Mouse (Mus musculus) kidney, adult 2 months (tissue): ENCODE results near the gene Fyn. TPM values are rescaled to one million over a fixed set of nuclear protein-coding genes. Genes with fewer than 3 reads are reported as not detected.

ENCODE experiments used
- DNase-seq: peaks from one replicate; pipeline ENCODE4 v3.0.0; 2021
- H3K27ac ChIP-seq: fragments of 200-500 bp; 2 replicates; pipeline ENCODE4 v1.5.1; 2012; ENCODE audit warnings: low read depth, low read length, control low read depth, inconsistent platforms; ENCODE audit not compliant: insufficient read depth
- H3K27me3 ChIP-seq: fragments of 200-500 bp; replicated peaks from 2 replicates; pipeline ENCODE4 v1.6.1; 2012; ENCODE audit warnings: mild to moderate bottlenecking, moderate library complexity, low read length, inconsistent platforms; ENCODE audit not compliant: control insufficient read depth, insufficient read depth
- H3K36me3 ChIP-seq: fragments of 200-500 bp; 2 replicates; pipeline ENCODE4 v1.6.1; 2012; ENCODE audit warnings: mild to moderate bottlenecking, moderate library complexity, low read length, inconsistent platforms; ENCODE audit not compliant: control insufficient read depth, insufficient read depth
- H3K4me1 ChIP-seq: fragments of 200-500 bp; 2 replicates; pipeline ENCODE4 v1.6.1; 2011; ENCODE audit warnings: low read length; ENCODE audit not compliant: control insufficient read depth, insufficient read depth
- H3K4me3 ChIP-seq: fragments of 200-500 bp; 2 replicates; pipeline ENCODE4 v1.5.1; 2011; ENCODE audit warnings: mild to moderate bottlenecking, low read depth, low read length, control low read depth; ENCODE audit not compliant: insufficient read depth
- CTCF ChIP-seq: fragments of 200-500 bp; conservative IDR thresholded peaks from 2 replicates; pipeline ENCODE4 v1.5.1; 2011; ENCODE audit warnings: low read depth, mild to moderate bottlenecking, control low read depth, low read length, moderate library complexity, mixed read lengths; ENCODE audit not compliant: insufficient read depth, insufficient read length
- POLR2A ChIP-seq: fragments of 200-500 bp; IDR thresholded peaks from one replicate; pipeline ENCODE4 v1.6.1; 2011; ENCODE audit warnings: low read depth, low read length, control low read depth
- WGBS: fragments of 180-500 bp; shearing (Covaris S2); methylation state at CpG from one replicate; pipeline ENCODE4 v1.1.7; 2018; 5-methylcytosine and 5-hydroxymethylcytosine counted together
- polyA plus RNA-seq: library from polyadenylated mRNA; depleted of rRNA; stranded (reverse); fragments of >200 nt; gene quantifications from 2 replicates; pipeline ENCODE4 v1.2.3, GENCODE M21; 2012; rRNA removed

The Fyn gene
- 10.6 and 12.9 TPM in 2 replicates for polyA plus RNA-seq

DNA sequence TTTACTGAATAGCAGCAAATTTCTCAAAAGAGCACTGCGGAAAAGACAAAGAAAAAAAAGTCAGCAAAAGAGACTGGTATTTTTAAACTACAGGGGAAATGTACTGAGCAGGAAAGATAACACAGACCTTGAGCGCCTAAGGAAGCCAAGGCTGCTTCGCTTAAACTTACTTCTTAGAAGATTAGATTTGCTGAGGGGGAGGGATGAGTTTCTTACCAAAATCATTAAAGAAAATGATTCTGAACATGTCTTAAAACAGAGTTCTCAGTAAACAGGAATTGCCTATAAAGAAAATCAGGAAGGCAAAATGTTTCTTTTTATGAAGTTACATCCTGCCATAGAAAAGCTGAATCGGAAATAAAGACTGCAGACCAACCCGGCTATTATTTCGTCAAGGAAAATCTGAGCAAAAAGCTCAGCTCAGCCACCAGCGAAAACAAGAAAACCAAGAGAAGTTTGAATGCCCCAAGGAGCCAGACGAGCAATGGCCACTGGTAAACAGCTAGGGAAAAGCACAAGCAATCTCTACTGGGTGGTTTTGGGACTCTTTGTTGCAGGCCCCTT is at the start of gene Fyn:
Gene Fyn (plus strand): TSS at position 284 of the 564 bp plus-strand sequence.
- Histone ChIP-seq H3K4me3 (peak within 1 kb of the TSS; percentile 60), H3K27ac (peak within 1 kb of the TSS; percentile 54), H3K4me1 (no peaks in the 10 kb centered on the region), H3K36me3 (no peaks in the 10 kb centered on the region), H3K27me3 (no peaks in the 10 kb centered on the region; the same call in 1 of the 2 replicates)
- 35% methylated on average over 8 of the region's 8 CpGs for WGBS
- TF ChIP-seq POLR2A = no peak
- no peak for TF ChIP-seq CTCF
- DNase-seq = peak; percentile 10

DNA sequence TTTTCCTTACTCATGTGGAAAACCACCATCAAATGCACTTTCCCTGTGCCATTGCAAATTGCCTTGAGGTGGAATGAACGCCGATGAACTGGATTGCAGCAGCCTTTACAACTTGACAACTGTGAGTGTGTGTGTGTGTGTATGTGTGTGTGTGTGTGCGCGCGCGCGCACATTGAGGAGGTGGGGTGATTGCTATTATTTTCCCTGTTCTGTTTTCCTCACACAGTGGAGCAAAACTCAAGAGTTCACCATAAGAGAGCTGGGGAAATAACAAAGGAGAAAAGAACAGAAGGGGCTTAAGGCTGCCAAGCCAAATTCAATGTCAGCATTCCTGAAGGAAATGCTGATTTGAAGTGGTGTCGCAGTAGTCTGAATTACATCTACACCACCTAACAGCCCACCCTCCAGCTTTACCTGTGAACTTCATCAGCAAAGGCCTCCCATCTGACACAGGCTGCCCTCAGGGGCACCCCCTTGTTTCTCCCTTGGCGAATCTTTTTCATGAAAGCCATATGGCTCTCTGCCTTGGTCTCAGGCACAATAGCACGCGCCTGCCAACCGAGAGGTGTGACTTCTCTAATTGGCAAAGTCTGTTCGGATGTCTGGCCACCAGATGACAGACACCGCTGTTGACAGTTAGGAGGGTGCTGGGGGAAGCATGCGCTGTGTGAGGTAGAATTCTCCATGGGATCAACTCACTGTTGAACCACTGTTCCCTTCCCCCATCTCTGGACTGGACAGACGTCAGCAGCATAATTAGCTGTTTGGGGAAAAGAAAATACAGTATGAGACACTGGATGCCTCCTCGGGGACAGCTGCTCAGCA is 47.6 kb upstream of the Fyn start:
- WGBS = 56% methylated on average over 17 of the region's 17 CpGs
- DNase-seq = no peak

DNA sequence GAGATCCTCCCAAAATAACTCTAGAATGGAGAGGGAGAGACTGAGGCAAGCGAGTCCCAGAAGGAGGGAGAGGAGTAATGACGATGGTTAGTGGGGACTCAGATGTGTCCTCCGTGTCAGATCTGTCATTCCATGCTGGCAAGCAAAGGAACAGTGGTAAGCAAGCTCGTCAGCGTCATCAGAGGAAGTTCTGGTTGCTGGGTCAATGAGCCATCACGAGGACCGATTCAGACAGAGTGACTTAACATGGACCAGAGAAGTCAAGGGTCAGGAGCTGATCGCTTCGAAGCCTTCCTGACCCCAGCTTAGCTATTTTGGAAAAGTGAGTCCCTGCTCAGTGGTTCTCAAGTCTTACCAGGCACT is 47.1 kb upstream of the Fyn start:
- TF ChIP-seq POLR2A (no peak), CTCF (no peak)
- Histone ChIP-seq H3K4me3 (no peak overlapping the region), H3K27me3 (no peaks in the 10 kb centered on the region; the same call in 1 of the 2 replicates), H3K4me1 (no peaks in the 10 kb centered on the region), H3K27ac (no peak overlapping the region), H3K36me3 (no peaks in the 10 kb centered on the region)
- DNase-seq = no peak
- WGBS = 52% methylated on average over 9 of the region's 9 CpGs

More for the DNA sequence above, 47.6 kb upstream of the Fyn start:
- no peak overlapping the region for H3K4me3 ChIP-seq
- H3K27ac ChIP-seq = no peak overlapping the region
- TF ChIP-seq CTCF (no peak), POLR2A (no peak)
- no peaks in the 10 kb centered on the region for H3K36me3 ChIP-seq
- H3K27me3 ChIP-seq = no peaks in the 10 kb centered on the region; the same call in 1 of the 2 replicates
- no peaks in the 10 kb centered on the region for H3K4me1 ChIP-seq

DNA sequence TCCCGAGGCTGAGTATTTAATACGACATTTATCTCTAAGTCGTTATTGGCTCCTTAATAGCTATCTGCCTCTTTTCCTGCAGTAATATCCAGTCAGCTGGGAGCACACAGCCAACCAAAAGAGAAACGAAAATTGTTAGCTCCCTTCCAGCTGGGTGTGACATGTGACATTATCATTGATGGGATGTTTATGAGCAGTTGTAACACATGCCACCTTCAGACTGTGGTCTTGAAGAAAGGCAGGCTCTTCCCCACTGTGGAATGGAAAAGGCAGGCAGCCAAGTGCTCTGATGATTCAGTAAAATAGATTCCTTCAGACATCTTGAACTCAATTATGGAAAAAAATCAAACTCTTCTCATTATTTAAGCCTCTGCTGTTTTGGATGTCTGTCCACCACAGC is 46.5 kb upstream of the Fyn start:
- DNase-seq = no peak
- WGBS = 76% methylated on average over 4 of the region's 4 CpGs
- Histone ChIP-seq H3K27ac (no peak overlapping the region), H3K27me3 (no peaks in the 10 kb centered on the region; the same call in 1 of the 2 replicates), H3K4me3 (no peak overlapping the region), H3K4me1 (no peaks in the 10 kb centered on the region), H3K36me3 (no peaks in the 10 kb centered on the region)
- no peak for TF ChIP-seq CTCF
- no peak for TF ChIP-seq POLR2A

DNA sequence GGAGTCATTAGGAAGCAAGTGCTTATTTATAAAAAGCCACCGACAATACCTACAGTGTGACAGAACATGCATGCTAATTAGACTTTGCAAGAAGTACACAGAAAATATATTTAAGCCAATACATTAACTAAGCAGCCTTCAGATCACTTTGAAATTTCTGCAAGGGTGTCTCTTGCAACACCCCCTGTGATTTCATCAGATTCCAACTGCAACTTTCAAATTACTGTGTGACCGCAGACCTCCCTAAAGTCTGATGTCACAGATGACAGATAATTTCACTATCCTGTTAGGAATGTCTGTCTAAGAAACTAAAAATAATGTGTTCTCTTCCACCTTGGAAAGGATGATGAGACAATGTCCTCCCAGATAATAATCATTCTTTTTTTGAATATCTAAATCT is 44.4 kb upstream of the Fyn start:
- TF ChIP-seq CTCF = no peak
- TF ChIP-seq POLR2A = no peak
- H3K27ac ChIP-seq = no peak overlapping the region
- H3K27me3 ChIP-seq = no peaks in the 10 kb centered on the region; the same call in 1 of the 2 replicates
- WGBS = 90% methylated on average over 2 of the region's 2 CpGs
- no peak for DNase-seq
- H3K4me1 ChIP-seq = no peaks in the 10 kb centered on the region
- H3K36me3 ChIP-seq = no peaks in the 10 kb centered on the region
- H3K4me3 ChIP-seq = no peak overlapping the region

DNA sequence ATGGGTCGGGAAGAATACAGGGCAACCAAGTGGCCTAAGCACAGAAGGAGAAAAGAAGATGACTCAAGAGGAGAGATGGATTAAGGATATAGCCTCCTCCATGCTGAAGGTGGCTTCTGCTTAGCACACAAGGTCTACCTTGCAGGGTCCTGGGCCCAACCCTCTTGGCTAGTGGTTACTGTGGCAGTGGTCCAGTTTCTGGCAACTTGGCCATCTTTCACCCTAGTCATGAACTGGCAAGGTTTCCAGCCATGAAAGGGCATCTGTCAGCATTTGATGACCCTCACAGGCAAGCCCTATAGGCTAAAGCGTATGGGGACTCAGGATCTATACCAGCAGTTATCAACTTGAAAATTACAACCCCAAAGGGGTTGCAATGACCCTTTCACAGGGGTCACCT is 40.0 kb upstream of the Fyn start:
- DNase-seq = no peak
- H3K27me3 ChIP-seq = no peaks in the 10 kb centered on the region; the same call in 1 of the 2 replicates
- no peak overlapping the region for H3K4me3 ChIP-seq
- 93% methylated on average over 2 of the region's 2 CpGs for WGBS
- no peaks in the 10 kb centered on the region for H3K4me1 ChIP-seq
- no peak overlapping the region for H3K27ac ChIP-seq
- TF ChIP-seq CTCF (no peak), POLR2A (no peak)
- H3K36me3 ChIP-seq = no peaks in the 10 kb centered on the region

DNA sequence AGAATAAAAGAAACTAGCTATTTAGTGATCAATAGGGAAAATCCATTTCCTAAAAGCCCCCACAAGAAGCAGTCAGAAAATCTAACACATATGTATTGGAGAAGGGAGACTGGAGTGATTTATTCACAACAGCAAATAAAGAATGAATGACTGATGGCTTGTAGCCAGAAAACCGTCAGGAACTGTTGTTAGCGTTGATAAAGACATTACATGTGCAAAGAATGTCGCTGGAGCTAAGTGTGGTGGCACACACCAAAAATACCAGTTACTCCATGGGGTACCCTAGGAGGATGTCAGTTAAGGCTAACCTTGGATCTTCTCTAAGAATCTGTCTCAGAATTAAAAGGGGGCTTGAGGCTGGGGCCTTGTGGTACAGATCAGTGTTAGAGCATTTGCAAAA is 34.3 kb upstream of the Fyn start:
- no peak for TF ChIP-seq CTCF
- no peak for TF ChIP-seq POLR2A
- no peaks in the 10 kb centered on the region for H3K4me1 ChIP-seq
- no peaks in the 10 kb centered on the region for H3K27me3 ChIP-seq
- DNase-seq = no peak
- H3K36me3 ChIP-seq = no peaks in the 10 kb centered on the region
- H3K4me3 ChIP-seq = no peak overlapping the region
- 55% methylated on average over 3 of the region's 3 CpGs for WGBS
- no peak overlapping the region for H3K27ac ChIP-seq
